Mouse (Mus musculus) lung, postnatal 0 days (tissue): ENCODE results near the gene Ahctf1. TPM values are rescaled to one million over a fixed set of nuclear protein-coding genes. Genes with fewer than 3 reads are reported as not detected.
A peak's percentile ranks its signal among the peaks of the same experiment; 100 is the strongest.

Source experiments
- ATAC-seq: fragments of 200-750 bp; cut with Nextera tagmentation; 2 replicates; pipeline ENCODE4 v1.8.0; 2017; ENCODE audit warnings: moderate library complexity
- DNase-seq: peaks from one replicate; pipeline ENCODE4 v3.0.0-alpha.2; 2016; ENCODE audit warnings: low spot score
- H3K27ac ChIP-seq: fragments of 300-500 bp; sonication (generic); 2 replicates; pipeline ENCODE4 v1.5.1; 2014; ENCODE audit warnings: antibody characterized with exemption, mild to moderate bottlenecking, low read length, mixed read lengths
- H3K27me3 ChIP-seq: fragments of 300-500 bp; sonication (generic); replicated peaks from 2 replicates; pipeline ENCODE4 v1.6.1; 2014; ENCODE audit warnings: low read length, mixed read lengths; ENCODE audit not compliant: insufficient read depth
- H3K36me3 ChIP-seq: fragments of 300-500 bp; sonication (generic); 2 replicates; pipeline ENCODE4 v1.6.1; 2014; ENCODE audit warnings: low read length, mixed read lengths; ENCODE audit not compliant: insufficient read depth
- H3K4me1 ChIP-seq: fragments of 300-500 bp; sonication (generic); 2 replicates; pipeline ENCODE4 v1.6.1; 2014; ENCODE audit warnings: antibody characterized with exemption, low read depth, low read length, mixed read lengths; ENCODE audit not compliant: insufficient read depth
- H3K4me2 ChIP-seq: fragments of 300-500 bp; sonication (generic); replicated peaks from 2 replicates; pipeline ENCODE4 v1.6.1; 2014; ENCODE audit warnings: low read depth, mild to moderate bottlenecking, low read length, moderate library complexity, mixed read lengths
- H3K4me3 ChIP-seq: fragments of 300-500 bp; sonication (generic); 2 replicates; pipeline ENCODE4 v1.5.1; 2014; ENCODE audit warnings: low read depth, low read length
- H3K9ac ChIP-seq: fragments of 300-500 bp; sonication (generic); replicated peaks from 2 replicates; pipeline ENCODE4 v1.6.1; 2014; ENCODE audit warnings: low read depth, mild to moderate bottlenecking
- H3K9me3 ChIP-seq: fragments of 300-500 bp; sonication (generic); 2 replicates; pipeline ENCODE4 v1.6.1; 2016; ENCODE audit warnings: low read length, mixed read lengths
- CTCF ChIP-seq: IDR thresholded peaks from 2 replicates; pipeline ENCODE4 v1.5.1; 2016; ENCODE audit warnings: antibody characterized with exemption, mild to moderate bottlenecking
- EP300 ChIP-seq: IDR thresholded peaks from 2 replicates; pipeline ENCODE4 v1.6.1; 2016; ENCODE audit warnings: antibody characterized with exemption, mild to moderate bottlenecking, control low read depth
- WGBS: fragments of 180-500 bp; shearing (Covaris S2); extraction: QIAGEN DNeasy Blood & Tissue Kit; methylation state at CpG from one replicate; pipeline ENCODE4 v1.1.7; 2014; 5-methylcytosine and 5-hydroxymethylcytosine counted together
- polyA plus RNA-seq: library from polyadenylated mRNA; unstranded; fragments of >200 nt; fragmentation: Nextera tagmentation; extraction: Ambion mirVana; gene quantifications from 2 replicates; pipeline ENCODE4 v1.2.1, GENCODE M21; 2015

Ahctf1 gene
- polyA plus RNA-seq = 9.4 and 12.7 TPM in 2 replicates

DNA sequence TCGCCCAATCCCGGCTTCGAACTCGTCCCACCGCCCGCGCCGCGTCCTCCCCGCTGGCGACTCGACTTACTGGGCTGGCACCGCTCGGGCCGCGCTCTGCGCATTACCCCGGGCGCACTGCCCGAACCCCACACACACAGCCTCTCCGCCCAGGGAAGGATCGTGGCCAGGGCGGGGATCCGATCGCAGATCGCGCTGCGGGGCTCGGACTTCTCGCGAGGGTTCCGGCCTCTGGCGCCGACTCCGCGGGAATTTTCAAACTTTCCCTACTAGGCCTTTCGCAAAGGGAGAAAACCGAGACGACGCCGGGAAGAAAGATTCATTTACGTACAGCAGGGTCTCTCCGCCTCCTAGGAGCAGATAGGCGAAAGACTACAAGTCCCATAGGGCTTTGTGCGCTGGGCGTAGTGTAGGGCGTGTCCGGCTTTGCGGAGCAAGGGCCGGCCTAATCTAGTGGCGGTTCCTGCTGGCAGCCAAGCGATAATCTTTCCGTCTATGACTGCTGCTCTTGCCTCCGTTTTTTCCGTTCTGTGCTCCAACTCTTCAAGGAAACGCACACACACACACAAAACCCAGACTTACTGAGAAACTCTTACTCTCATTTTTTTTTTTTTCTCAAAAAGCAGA, at the start of gene Ahctf1:
Gene Ahctf1 (minus strand): TSS at position 168 of the 627 bp plus-strand sequence.
- H3K4me1 ChIP-seq = 0 out of 2 replicates have a peak, but pooled peaks cover 5% of the 10 kb centered on the region
- H3K27ac ChIP-seq = peak within 1 kb of the TSS; percentile 97
- H3K9ac ChIP-seq = peak within 1 kb of the TSS; percentile 94
- TF ChIP-seq EP300 (peak; percentile 65; the same call in 1 of the 2 replicates), CTCF (peak; percentile 60)
- peak within 1 kb of the TSS; percentile 87 for H3K4me2 ChIP-seq
- no peaks in the 10 kb centered on the region for H3K36me3 ChIP-seq
- peak; percentile 100 for DNase-seq
- no peaks in the 10 kb centered on the region for H3K27me3 ChIP-seq
- WGBS = under 1% methylated on average over 56 of the region's 56 CpGs
- peak within 1 kb of the TSS; percentile 83 for H3K4me3 ChIP-seq
- no peaks in the 10 kb centered on the region for H3K9me3 ChIP-seq
- ATAC-seq = peak; percentile 98

DNA sequence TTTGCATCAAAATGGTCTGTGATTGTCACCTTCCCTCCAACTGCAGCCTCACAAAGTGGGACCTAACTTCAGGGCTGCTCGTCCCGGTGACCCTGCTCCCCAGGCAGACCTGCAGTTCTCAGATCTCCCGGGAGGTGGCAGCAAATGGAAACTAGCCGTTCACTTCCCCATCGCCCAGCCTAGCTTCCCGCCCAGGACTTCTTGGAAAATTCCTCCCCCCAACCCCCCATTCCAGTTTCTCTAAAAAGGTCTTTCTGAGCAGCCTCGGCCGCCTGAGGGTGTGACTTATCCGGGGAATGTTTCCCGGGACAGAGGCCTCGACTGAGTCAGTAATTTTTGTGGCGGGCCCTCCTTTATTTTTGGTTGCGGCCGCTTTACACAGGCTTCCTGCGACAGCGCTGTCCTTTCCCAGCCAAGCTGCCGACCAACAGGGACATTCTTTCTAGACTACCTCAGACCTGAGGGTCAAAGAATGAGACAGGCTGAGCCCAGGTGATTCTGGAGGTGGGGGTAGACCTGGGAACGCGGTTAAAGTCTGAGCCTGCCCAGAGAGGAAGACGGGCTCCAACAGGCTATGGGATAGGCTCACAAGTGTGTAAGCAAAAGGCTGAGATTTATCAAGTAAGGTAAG, 44.4 kb upstream of the Ahctf1 start:
- 2% methylated on average over 20 of the region's 20 CpGs for WGBS
- peak; percentile 90 for TF ChIP-seq CTCF
- peak; percentile 69 for TF ChIP-seq EP300
- Histone ChIP-seq H3K9ac (peak overlapping the region; percentile 43; the same call in 1 of the 2 replicates), H3K4me1 (0 out of 2 replicates have a peak, but pooled peaks cover 3% of the 10 kb centered on the region), H3K27ac (peak overlapping the region; percentile 57), H3K36me3 (no peaks in the 10 kb centered on the region), H3K9me3 (no peaks in the 10 kb centered on the region), H3K27me3 (no peaks in the 10 kb centered on the region), H3K4me3 (peak overlapping the region; percentile 40), H3K4me2 (peak overlapping the region; percentile 66)
- ATAC-seq (peak; percentile 80), DNase-seq (peak; percentile 88)

DNA sequence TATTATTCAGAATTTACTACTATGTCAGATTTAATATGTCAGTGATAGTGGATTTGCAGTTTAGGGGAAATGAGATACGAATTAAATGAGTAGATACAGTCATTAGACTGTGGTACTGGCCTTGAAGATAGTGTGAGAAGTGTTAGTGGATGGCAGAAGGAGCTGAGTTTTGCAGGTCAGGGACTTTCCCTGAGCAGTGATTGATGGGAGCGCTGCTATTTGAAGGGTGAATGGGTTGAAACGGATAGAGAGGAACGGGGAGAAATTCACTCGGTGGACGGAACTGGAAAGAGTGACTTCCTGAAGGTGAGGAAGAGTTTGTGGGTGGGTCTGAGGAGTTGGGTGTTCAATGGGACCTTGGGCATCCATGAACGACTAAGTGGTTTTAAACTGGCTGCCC, 43.7 kb upstream of the Ahctf1 start:
- Histone ChIP-seq H3K27ac (no peak overlapping the region), H3K9me3 (no peaks in the 10 kb centered on the region), H3K9ac (no peak overlapping the region), H3K27me3 (no peaks in the 10 kb centered on the region), H3K4me2 (peak overlapping the region; percentile 66), H3K4me3 (no peak overlapping the region), H3K36me3 (no peaks in the 10 kb centered on the region), H3K4me1 (0 out of 2 replicates have a peak, but pooled peaks cover 3% of the 10 kb centered on the region)
- ATAC-seq = no peak
- 40% methylated on average over 7 of the region's 7 CpGs for WGBS
- no peak for TF ChIP-seq EP300
- no peak for TF ChIP-seq CTCF
- DNase-seq = no peak

DNA sequence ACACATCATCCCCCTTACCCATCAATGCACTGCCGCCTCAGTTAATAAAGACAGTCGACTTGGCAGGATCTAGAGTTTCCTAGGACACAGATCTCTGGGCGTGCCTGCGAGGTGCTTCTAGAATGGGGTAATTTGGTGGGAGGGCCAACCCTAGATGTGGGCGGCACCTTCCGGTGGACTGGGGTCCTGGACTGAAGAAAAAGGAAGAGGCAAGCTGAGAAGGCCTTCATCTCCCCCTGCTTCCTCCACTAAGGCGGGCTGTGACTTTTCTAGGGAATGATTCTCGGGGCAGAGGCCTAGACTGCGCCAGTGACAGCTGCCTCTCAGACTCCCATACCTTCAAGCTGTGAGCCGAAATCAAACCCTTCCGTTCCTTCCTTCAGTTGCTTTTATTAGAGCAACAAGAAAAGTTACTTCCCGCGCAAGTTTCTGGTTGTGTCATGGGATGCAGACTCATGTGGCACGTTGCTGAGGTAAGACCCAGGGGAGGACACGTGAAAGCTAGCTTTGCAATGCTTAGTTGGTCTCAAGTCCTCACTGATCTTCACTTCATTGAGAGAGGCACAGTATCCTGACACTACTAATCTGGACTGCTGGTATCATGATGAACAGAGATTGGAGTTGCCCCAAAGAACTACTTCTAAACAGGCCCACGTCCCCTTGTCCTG, 42.5 kb upstream of the Ahctf1 start:
- Histone ChIP-seq H3K4me1 (0 out of 2 replicates have a peak, but pooled peaks cover 3% of the 10 kb centered on the region), H3K9me3 (no peaks in the 10 kb centered on the region), H3K27me3 (no peaks in the 10 kb centered on the region), H3K36me3 (no peaks in the 10 kb centered on the region), H3K4me2 (no peak overlapping the region), H3K4me3 (no peak overlapping the region), H3K27ac (no peak overlapping the region), H3K9ac (no peak overlapping the region)
- TF ChIP-seq EP300 (no peak), CTCF (no peak)
- no peak for ATAC-seq
- DNase-seq = no peak
- 89% methylated on average over 16 of the region's 16 CpGs for WGBS

DNA sequence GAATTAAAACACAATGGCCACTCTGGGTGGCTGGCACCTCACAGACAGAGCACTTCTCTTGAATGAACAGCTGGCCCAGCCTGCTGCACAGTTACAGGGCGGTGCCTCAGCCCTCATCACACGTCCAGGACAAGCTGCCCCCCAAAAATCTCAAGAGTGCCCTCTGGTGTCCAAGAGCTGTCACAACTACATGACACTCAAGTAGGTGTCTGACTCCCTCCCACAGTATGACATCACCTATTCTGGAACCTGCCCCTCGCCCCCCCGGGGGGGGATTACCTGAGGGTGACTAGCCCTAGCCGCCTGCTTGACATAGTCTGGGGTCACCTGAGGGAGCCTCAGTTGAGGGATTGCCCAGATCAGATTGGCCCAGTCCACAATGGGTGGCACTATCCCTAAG, 41.4 kb upstream of the Ahctf1 start:
- ATAC-seq (peak; percentile 64), DNase-seq (peak; percentile 87)
- no peak overlapping the region for H3K4me2 ChIP-seq
- TF ChIP-seq CTCF (peak; percentile 72), EP300 (no peak)
- no peak overlapping the region for H3K4me3 ChIP-seq
- no peak overlapping the region for H3K9ac ChIP-seq
- WGBS = 28% methylated on average over 5 of the region's 5 CpGs
- 0 out of 2 replicates have a peak, but pooled peaks cover 3% of the 10 kb centered on the region for H3K4me1 ChIP-seq
- H3K36me3 ChIP-seq = no peaks in the 10 kb centered on the region
- H3K27ac ChIP-seq = no peak overlapping the region
- H3K9me3 ChIP-seq = no peaks in the 10 kb centered on the region
- H3K27me3 ChIP-seq = no peaks in the 10 kb centered on the region

DNA sequence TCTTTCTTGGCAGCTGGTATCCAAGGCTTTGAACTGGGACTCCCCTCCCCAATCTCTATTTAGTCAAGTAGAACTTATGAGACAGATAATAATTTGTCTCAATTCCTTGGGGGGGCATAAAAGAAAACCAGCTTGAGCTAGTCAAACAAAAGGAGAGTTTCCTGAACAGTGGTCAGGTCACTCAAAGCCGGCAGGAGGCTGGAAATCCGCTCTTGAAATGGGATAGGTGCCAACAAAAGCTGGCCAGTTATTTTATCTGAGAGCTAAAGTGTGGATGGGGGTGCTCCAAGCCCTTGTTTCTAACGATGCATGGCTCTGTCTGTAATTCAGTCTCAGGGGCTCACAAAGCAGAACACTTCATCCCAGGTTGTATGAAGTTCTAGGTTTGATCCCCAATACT, 40.5 kb upstream of the Ahctf1 start:
- TF ChIP-seq EP300 = no peak
- Histone ChIP-seq H3K27ac (no peak overlapping the region), H3K4me2 (no peak overlapping the region), H3K27me3 (no peaks in the 10 kb centered on the region), H3K4me3 (no peak overlapping the region), H3K4me1 (0 out of 2 replicates have a peak, but pooled peaks cover 3% of the 10 kb centered on the region), H3K36me3 (no peaks in the 10 kb centered on the region), H3K9me3 (no peaks in the 10 kb centered on the region), H3K9ac (no peak overlapping the region)
- WGBS = 4% methylated on average over 3 of the region's 3 CpGs
- no peak for DNase-seq
- ATAC-seq = no peak
